Mouse (Mus musculus) ES-Bruce4 (cell line): ENCODE data around the gene Ttc9. TPM values are rescaled to one million over a fixed set of nuclear protein-coding genes. Genes with fewer than 3 reads are reported as not detected.

ENCODE experiments used
- H3K27ac ChIP-seq: 2 replicates; pipeline ENCODE4 v1.5.1; 2012; ENCODE audit warnings: low read length, inconsistent platforms; ENCODE audit not compliant: insufficient read depth
- H3K27me3 ChIP-seq: 2 replicates; pipeline ENCODE4 v1.6.1; 2012; ENCODE audit warnings: mild to moderate bottlenecking, low read length, inconsistent platforms; ENCODE audit not compliant: control insufficient read depth, poor library complexity, insufficient read depth, severe bottlenecking
- H3K36me3 ChIP-seq: 2 replicates; pipeline ENCODE4 v1.6.1; 2012; ENCODE audit warnings: inconsistent platforms, mild to moderate bottlenecking, low read length, moderate library complexity; ENCODE audit not compliant: control insufficient read depth, poor library complexity, insufficient read depth, severe bottlenecking
- H3K4me1 ChIP-seq: one replicate; pipeline ENCODE4 v1.8.1; 2011; ENCODE audit warnings: low read length; ENCODE audit not compliant: control insufficient read depth, insufficient read depth
- H3K4me3 ChIP-seq: 2 replicates; pipeline ENCODE4 v1.5.1; 2011; ENCODE audit warnings: low read depth, mild to moderate bottlenecking, low read length
- H3K9ac ChIP-seq: 2 replicates; pipeline ENCODE4 v1.6.1; 2012; ENCODE audit warnings: low read depth, mild to moderate bottlenecking, inconsistent platforms; ENCODE audit not compliant: poor library complexity, severe bottlenecking
- H3K9me3 ChIP-seq: replicated peaks from 2 replicates; pipeline ENCODE4 v1.6.1; 2012; ENCODE audit warnings: mild to moderate bottlenecking, low read length, inconsistent platforms; ENCODE audit not compliant: control insufficient read depth, poor library complexity, insufficient read depth, severe bottlenecking
- CTCF ChIP-seq: IDR thresholded peaks from one replicate; pipeline ENCODE4 v1.8.1; 2011; ENCODE audit warnings: low read depth, low read length
- EP300 ChIP-seq: IDR thresholded peaks from 2 replicates; pipeline ENCODE4 v1.6.1; 2011; ENCODE audit warnings: low read depth, low read length; ENCODE audit not compliant: insufficient read depth
- POLR2A ChIP-seq: IDR thresholded peaks from one replicate; pipeline ENCODE4 v1.8.1; 2011; ENCODE audit warnings: low read length; ENCODE audit not compliant: insufficient read depth
- polyA plus RNA-seq: library from polyadenylated mRNA; stranded (reverse); fragments of >200 nt; gene quantifications from 2 replicates; pipeline ENCODE4 v1.2.4, GENCODE M21; 2011; ENCODE audit warnings: low read depth; ENCODE audit not compliant: missing spikeins, insufficient read depth, insufficient read length

Gene Ttc9
- polyA plus RNA-seq, 1 experiment: 2.4 TPM

DNA sequence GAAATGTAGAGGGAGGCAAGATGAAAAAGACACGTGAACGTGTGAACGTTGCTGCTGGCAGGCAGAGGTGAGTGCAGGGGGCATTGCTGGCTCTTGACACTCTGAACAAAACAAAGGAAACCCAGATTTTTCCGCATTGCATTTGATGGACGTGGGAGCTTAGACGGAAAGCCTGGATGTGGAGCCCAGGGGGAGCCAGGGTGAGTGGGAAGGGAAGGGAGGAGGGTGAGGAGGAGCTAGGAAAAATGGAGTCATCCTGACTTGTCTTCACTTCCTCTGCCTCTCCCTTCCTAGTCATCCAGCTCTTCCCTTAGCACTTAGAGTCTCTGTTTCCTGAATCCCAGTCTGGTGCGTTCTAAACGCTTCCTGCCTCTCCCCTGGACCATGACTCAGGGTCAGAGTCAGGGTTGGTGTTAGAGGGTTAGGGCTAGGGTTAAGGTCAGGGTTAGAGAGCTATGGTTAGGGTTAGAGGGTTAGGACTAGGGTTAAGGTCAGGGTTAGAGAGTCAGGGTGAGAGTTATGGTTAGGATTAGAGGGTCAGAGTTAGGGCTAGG is 60.2 kb downstream of the Ttc9 start:
- Histone ChIP-seq H3K4me3 (no peak overlapping the region), H3K9ac (no peak overlapping the region), H3K27ac (no peak overlapping the region), H3K9me3 (no peaks in the 10 kb centered on the region), H3K4me1 (no peaks in the 10 kb centered on the region), H3K27me3 (no peaks in the 10 kb centered on the region), H3K36me3 (no peaks in the 10 kb centered on the region)
- TF ChIP-seq EP300 (no peak), POLR2A (no peak), CTCF (no peak)

DNA sequence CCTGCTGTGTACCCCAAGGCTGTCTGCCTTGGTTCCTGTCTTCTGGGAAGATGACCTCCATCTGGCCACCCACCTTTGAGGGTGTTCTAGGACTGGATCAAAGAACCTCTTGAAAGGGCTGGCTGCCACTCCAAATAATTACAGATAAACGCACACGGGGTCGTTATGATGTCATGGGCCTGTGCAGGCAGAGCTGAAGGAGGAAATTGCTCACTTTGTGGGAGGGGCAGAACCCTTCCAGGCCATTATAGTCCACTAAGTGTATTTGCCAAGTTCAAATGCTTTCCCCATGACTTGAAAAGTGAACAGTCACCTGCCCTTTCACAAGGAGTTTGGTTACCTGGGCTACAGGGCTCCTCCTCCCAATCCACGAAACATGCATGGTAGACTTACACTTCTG is 67.0 kb downstream of the Ttc9 start:
- Histone ChIP-seq H3K27ac (no peak overlapping the region), H3K4me1 (no peaks in the 10 kb centered on the region), H3K27me3 (no peaks in the 10 kb centered on the region), H3K9ac (no peak overlapping the region), H3K36me3 (no peaks in the 10 kb centered on the region), H3K9me3 (no peaks in the 10 kb centered on the region), H3K4me3 (no peak overlapping the region)
- TF ChIP-seq CTCF: no peak
- TF ChIP-seq POLR2A: no peak
- no peak for TF ChIP-seq EP300

DNA sequence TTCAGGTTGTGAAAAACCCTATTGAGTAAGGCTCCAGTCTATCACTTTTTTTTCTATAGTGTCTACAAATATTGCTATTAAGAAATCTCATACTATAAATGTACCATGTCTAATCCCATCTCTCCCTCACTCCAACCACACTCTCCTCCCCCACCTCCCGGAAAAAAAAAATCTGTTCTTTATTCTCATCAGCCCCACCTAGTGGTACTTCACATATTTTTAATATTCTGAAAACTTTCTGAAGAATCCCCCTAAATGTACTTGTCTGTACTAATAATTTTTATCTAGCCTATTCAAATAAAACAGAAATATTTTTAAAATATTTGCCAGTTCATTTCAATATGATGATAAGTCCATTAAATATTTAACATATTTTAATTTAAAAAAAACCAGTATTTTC is 71.9 kb downstream of the Ttc9 start:
- Histone ChIP-seq H3K4me3 (no peak overlapping the region), H3K36me3 (no peaks in the 10 kb centered on the region), H3K27ac (no peak overlapping the region), H3K9me3 (0 out of 2 replicates have a peak, but pooled peaks cover 3% of the 10 kb centered on the region), H3K27me3 (no peaks in the 10 kb centered on the region), H3K9ac (no peak overlapping the region), H3K4me1 (no peaks in the 10 kb centered on the region)
- TF ChIP-seq EP300: no peak
- TF ChIP-seq POLR2A: no peak
- TF ChIP-seq CTCF: no peak

DNA sequence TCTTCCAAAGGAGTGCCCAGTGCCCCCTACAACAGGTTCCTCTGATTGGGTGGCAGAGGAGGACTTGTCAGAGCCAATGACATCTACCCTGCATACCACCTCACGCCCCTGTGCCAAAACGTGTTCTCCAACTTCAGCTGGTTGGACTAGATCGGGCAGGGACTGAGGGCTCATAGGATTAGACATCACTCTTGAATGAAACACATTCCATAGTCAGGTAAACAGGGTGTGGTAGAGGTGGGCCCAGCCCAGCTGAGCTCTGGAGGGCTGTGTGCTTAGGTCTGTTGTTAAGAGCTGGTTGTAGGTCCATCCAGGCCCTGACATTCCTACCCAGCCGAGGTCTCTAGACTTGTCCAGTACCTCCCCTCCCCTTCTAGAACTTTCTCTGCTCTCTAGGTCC is 81.6 kb downstream of the Ttc9 start:
- TF ChIP-seq POLR2A: no peak
- TF ChIP-seq CTCF: no peak
- no peak for TF ChIP-seq EP300
- Histone ChIP-seq H3K36me3 (no peaks in the 10 kb centered on the region), H3K4me1 (peaks cover 3% of the 10 kb centered on the region), H3K27ac (no peak overlapping the region), H3K9ac (no peak overlapping the region), H3K9me3 (no peaks in the 10 kb centered on the region), H3K27me3 (no peaks in the 10 kb centered on the region; the same call in 1 of the 2 replicates), H3K4me3 (no peak overlapping the region)

Other genes starting within 250 kb of the Ttc9 start
- 2.0 and 2.7 TPM in 2 replicates for gene Adam4, start 209.3 kb upstream of the Ttc9 start, polyA plus RNA-seq
- 49.6 and 66.8 TPM in 2 replicates for gene Cox16, start 146.1 kb upstream of the Ttc9 start, polyA plus RNA-seq
- gene Gm20498, start 98.3 kb upstream of the Ttc9 start, polyA plus RNA-seq: 17.0 and 26.8 TPM in 2 replicates
- gene Synj2bp, start 98.3 kb upstream of the Ttc9 start, polyA plus RNA-seq: 38.3 and 43.0 TPM in 2 replicates
- gene Adam21, start 62.8 kb upstream of the Ttc9 start, polyA plus RNA-seq: 0.30 TPM in 1 of 2 replicates, not detected in the other
- 70.4 and 74.4 TPM in 2 replicates for gene Med6, start 36.2 kb upstream of the Ttc9 start, polyA plus RNA-seq
- gene Map3k9, start 149.9 kb downstream of the Ttc9 start, polyA plus RNA-seq: 13.8 and 16.4 TPM in 2 replicates
- 18.5 and 24.4 TPM in 2 replicates for gene Pcnx, start 228.8 kb downstream of the Ttc9 start, polyA plus RNA-seq